Mouse (Mus musculus): Measurements from ENCODE around the gene Vmn2r104.

Gene Vmn2r104

DNA sequence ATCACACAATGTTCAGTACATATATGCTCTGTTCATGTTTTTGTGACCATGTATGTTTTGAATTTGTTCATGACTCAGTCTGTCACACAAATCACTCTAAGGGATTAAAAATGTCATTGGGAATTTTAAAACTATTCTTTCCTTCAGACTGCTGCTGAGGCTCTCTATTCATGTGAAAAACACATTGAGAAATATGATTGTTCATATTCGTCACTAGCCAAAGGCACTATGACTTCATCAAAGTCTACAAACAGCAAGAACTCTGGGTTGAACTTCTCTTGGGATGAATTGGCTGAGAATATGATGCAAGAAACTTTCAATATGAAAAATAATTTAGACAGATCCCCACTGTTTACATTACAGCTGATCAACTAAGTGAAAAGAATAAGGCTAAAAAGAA lies at the start of gene Vmn2r104:
Gene Vmn2r104, minus strand, starts transcription at position 101 of the 400 bp plus-strand sequence.
- DNase-seq (ENCODE audit: low spot score): no peak

DNA sequence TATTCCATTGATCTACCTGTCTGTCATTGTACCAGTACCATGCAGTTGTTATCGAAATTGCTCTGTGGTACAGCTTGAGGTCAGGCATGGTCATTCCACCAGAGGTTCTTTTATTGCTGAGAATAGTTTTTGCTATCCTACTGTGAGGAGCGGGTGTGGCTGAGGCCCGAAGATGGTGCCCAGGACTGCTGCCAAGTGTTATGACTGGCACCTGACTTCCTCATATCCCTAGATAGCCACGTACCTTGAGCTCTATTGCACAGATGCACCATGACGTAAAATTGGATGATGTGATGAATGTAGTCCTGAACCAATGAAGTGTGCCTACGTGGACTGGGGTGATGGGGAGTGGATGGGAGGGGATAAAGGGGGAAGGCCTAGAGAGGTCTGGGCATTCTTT lies 26.0 kb upstream of the Vmn2r104 start:
- no peak for DNase-seq (ENCODE audit: low spot score)

DNA sequence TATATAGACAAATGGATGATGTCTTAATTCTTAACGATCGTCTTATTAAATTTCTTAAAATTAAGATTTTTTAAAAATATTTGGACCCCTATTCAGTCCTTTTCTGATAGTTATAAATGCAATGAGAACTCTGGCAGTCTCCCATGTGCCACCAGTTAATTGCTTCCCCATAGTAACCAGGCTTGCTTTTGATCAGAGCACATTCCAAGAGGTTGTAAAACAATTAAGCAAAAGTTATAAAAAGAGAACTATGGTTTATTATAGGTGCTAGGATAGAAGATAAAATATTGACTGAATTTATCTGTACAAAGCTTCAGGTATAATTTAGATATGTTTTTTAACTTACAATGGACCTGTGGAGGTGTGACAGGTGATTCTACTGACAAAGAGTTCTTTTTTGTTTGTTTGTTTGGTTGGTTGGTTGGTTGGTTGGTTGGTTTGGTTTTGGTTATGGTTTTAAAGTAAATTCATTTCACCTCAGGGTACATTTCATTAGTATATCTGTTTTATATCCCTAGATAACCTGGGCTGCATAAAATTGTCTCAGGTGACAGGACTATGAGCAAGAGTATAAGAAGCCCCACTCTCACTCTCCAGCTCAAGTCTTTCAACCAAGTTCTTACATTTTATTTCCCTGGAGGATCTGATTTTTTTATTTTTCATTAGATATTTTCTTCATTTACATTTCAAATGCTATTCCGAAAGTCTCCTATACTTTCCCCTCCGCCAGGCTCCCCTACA lies 23.7 kb upstream of the Vmn2r104 start:
- DNase-seq (ENCODE audit: low spot score): no peak
